Mouse (Mus musculus) forebrain, embryonic 14.5 days (tissue): ENCODE data around the gene Pom121l2. TPM values are rescaled to one million over a fixed set of nuclear protein-coding genes. Genes with fewer than 3 reads are reported as not detected.

Experiments used
- ATAC-seq: fragments of 200-750 bp; cut with Nextera tagmentation; 2 replicates; pipeline ENCODE4 v1.8.0; 2017; ENCODE audit warnings: mild to moderate bottlenecking, moderate library complexity
- DNase-seq: peaks from one replicate; pipeline ENCODE4 v3.0.0-alpha.2; 2015; ENCODE audit warnings: low spot score
- H3K27ac ChIP-seq: fragments of 300-500 bp; sonication (generic); 2 replicates; pipeline ENCODE4 v1.5.1; 2014; ENCODE audit warnings: low read depth, mild to moderate bottlenecking, control low read depth, low read length, moderate library complexity
- H3K27me3 ChIP-seq: fragments of 300-500 bp; sonication (generic); replicated peaks from 2 replicates; pipeline ENCODE4 v1.6.1; 2014; ENCODE audit warnings: low read length, control low read depth, mixed read lengths; ENCODE audit not compliant: control insufficient read depth, insufficient read depth
- H3K36me3 ChIP-seq: fragments of 300-500 bp; sonication (generic); 2 replicates; pipeline ENCODE4 v1.6.1; 2014; ENCODE audit warnings: low read length, control low read depth; ENCODE audit not compliant: control insufficient read depth, insufficient read depth
- H3K4me1 ChIP-seq: fragments of 300-500 bp; sonication (generic); 2 replicates; pipeline ENCODE4 v1.6.1; 2014; ENCODE audit warnings: antibody characterized with exemption, low read length, control low read depth; ENCODE audit not compliant: control insufficient read depth, insufficient read depth
- H3K4me2 ChIP-seq: fragments of 300-500 bp; sonication (generic); 2 replicates; pipeline ENCODE4 v1.6.1; 2014; ENCODE audit warnings: mild to moderate bottlenecking, control low read depth, low read length
- H3K4me3 ChIP-seq: fragments of 300-500 bp; sonication (generic); 2 replicates; pipeline ENCODE4 v1.5.1; 2014; ENCODE audit warnings: low read depth, low read length, control low read depth
- H3K9ac ChIP-seq: fragments of 300-500 bp; sonication (generic); 2 replicates; pipeline ENCODE4 v1.6.1; 2014; ENCODE audit warnings: mild to moderate bottlenecking, low read length, control low read depth, moderate library complexity
- H3K9me3 ChIP-seq: fragments of 300-500 bp; sonication (generic); replicated peaks from 2 replicates; pipeline ENCODE4 v1.6.1; 2016; ENCODE audit warnings: low read length, control low read depth, mixed read lengths; ENCODE audit not compliant: control insufficient read depth
- WGBS: fragments of 180-500 bp; shearing (Covaris S2); extraction: QIAGEN DNeasy Blood & Tissue Kit; methylation state at CpG from one replicate; pipeline ENCODE4 v1.1.7; 2014; 5-methylcytosine and 5-hydroxymethylcytosine counted together
- polyA plus RNA-seq: library from polyadenylated mRNA; unstranded; fragments of >200 nt; fragmentation: Nextera tagmentation; extraction: Ambion mirVana; gene quantifications from 2 replicates; pipeline ENCODE4 v1.2.1, GENCODE M21; 2014

Gene Pom121l2
- polyA plus RNA-seq, 1 experiment from 2014 or later, result 0.14 TPM

GRCm38 (mm10) chr13:21997201-21997820 lies 16.3 kb downstream of the Pom121l2 start:
- Histone ChIP-seq H3K4me3 (peak overlapping the region; percentile 15; the same call in 1 of the 2 replicates), H3K9me3 (no peaks in the 10 kb centered on the region; the same call in 1 of the 2 replicates), H3K4me1 (peaks cover 11% of the 10 kb centered on the region; the same call in 1 of the 2 replicates), H3K9ac (no peak overlapping the region), H3K4me2 (peak overlapping the region; percentile 37), H3K27ac (no peak overlapping the region), H3K36me3 (no peaks in the 10 kb centered on the region), H3K27me3 (peaks cover 65% of the 10 kb centered on the region)
- no peak for ATAC-seq
- DNase-seq, result peak; percentile 8
- WGBS, result 1% methylated on average over 21 of the region's 21 CpGs

GRCm38 (mm10) chr13:21997821-21998220 lies 16.8 kb downstream of the Pom121l2 start:
- no peak for ATAC-seq
- peaks cover 70% of the 10 kb centered on the region for H3K27me3 ChIP-seq
- no peak for DNase-seq

GRCm38 (mm10) chr13:21998412-21998811 lies 17.4 kb downstream of the Pom121l2 start:
- Histone ChIP-seq H3K4me3 (no peak overlapping the region), H3K4me2 (no peak overlapping the region), H3K4me1 (peaks cover 11% of the 10 kb centered on the region; the same call in 1 of the 2 replicates), H3K9me3 (no peaks in the 10 kb centered on the region; the same call in 1 of the 2 replicates), H3K36me3 (no peaks in the 10 kb centered on the region), H3K27ac (no peak overlapping the region), H3K9ac (no peak overlapping the region), H3K27me3 (peaks cover 76% of the 10 kb centered on the region)
- ATAC-seq (no peak), DNase-seq (no peak)
- WGBS, result 25% methylated on average over 3 of the region's 3 CpGs

More at GRCm38 (mm10) chr13:21997821-21998220, 16.8 kb downstream of the Pom121l2 start:
- no peak overlapping the region for H3K27ac ChIP-seq
- H3K9ac ChIP-seq, result no peak overlapping the region
- peaks cover 11% of the 10 kb centered on the region; the same call in 1 of the 2 replicates for H3K4me1 ChIP-seq
- no peak overlapping the region for H3K4me2 ChIP-seq
- no peaks in the 10 kb centered on the region; the same call in 1 of the 2 replicates for H3K9me3 ChIP-seq
- WGBS, result 6% methylated on average over 4 of the region's 4 CpGs
- H3K36me3 ChIP-seq, result no peaks in the 10 kb centered on the region
- 0 out of 2 replicates have a peak overlapping the region, but pooled peaks have one; percentile 15 for H3K4me3 ChIP-seq

- Histone ChIP-seq H3K9me3 (no peaks in the 10 kb centered on the region; the same call in 1 of the 2 replicates), H3K4me3 (no peak overlapping the region), H3K4me2 (no peak overlapping the region), H3K36me3 (no peaks in the 10 kb centered on the region), H3K27me3 (peaks cover 79% of the 10 kb centered on the region), H3K9ac (no peak overlapping the region), H3K4me1 (peaks cover 11% of the 10 kb centered on the region; the same call in 1 of the 2 replicates), H3K27ac (no peak overlapping the region)
- no peak for ATAC-seq
- 31% methylated on average over 4 of the region's 4 CpGs for WGBS
- DNase-seq, result no peak
Measured at GRCm38 (mm10) chr13:21999147-21999546, 18.2 kb downstream of the Pom121l2 start.

GRCm38 (mm10) chr13:22001346-22001745 lies 20.4 kb downstream of the Pom121l2 start:
- no peak overlapping the region for H3K27ac ChIP-seq
- H3K4me1 ChIP-seq, result peaks cover 10% of the 10 kb centered on the region; the same call in 1 of the 2 replicates
- 66% methylated on average over 2 of the region's 2 CpGs for WGBS
- ATAC-seq (no peak), DNase-seq (no peak)
- H3K27me3 ChIP-seq, result peaks cover 93% of the 10 kb centered on the region
- no peaks in the 10 kb centered on the region for H3K9me3 ChIP-seq
- no peaks in the 10 kb centered on the region for H3K36me3 ChIP-seq
- no peak overlapping the region for H3K4me3 ChIP-seq
- no peak overlapping the region for H3K9ac ChIP-seq
- no peak overlapping the region for H3K4me2 ChIP-seq

- no peak overlapping the region for H3K4me3 ChIP-seq
- peaks cover 93% of the 10 kb centered on the region for H3K27me3 ChIP-seq
- H3K9me3 ChIP-seq, result no peaks in the 10 kb centered on the region
- peaks cover 13% of the 10 kb centered on the region for H3K4me1 ChIP-seq
- DNase-seq (no peak), ATAC-seq (no peak)
- no peak overlapping the region for H3K9ac ChIP-seq
- H3K36me3 ChIP-seq, result no peaks in the 10 kb centered on the region
- no peak overlapping the region for H3K27ac ChIP-seq
- no peak overlapping the region for H3K4me2 ChIP-seq
- 27% methylated on average over 5 of the region's 5 CpGs for WGBS
Measured at GRCm38 (mm10) chr13:22001823-22002222, 20.8 kb downstream of the Pom121l2 start.

GRCm38 (mm10) chr13:22005605-22006333 lies 24.8 kb downstream of the Pom121l2 start:
- peak; percentile 59 for DNase-seq
- Histone ChIP-seq H3K9ac (peak overlapping the region; percentile 56), H3K4me1 (peaks cover 8% of the 10 kb centered on the region)

GRCm38 (mm10) chr13:22006334-22007120 lies 25.5 kb downstream of the Pom121l2 start:
- DNase-seq, result peak; percentile 43
- under 1% methylated on average over 38 of the region's 38 CpGs for WGBS

More at GRCm38 (mm10) chr13:22005605-22006333, 24.8 kb downstream of the Pom121l2 start:
- peaks cover 95% of the 10 kb centered on the region for H3K27me3 ChIP-seq
- H3K4me2 ChIP-seq, result peak overlapping the region; percentile 90
- no peak overlapping the region for H3K27ac ChIP-seq
- H3K4me3 ChIP-seq, result peak overlapping the region; percentile 49
- no peaks in the 10 kb centered on the region for H3K9me3 ChIP-seq
- no peaks in the 10 kb centered on the region for H3K36me3 ChIP-seq
- WGBS, result under 1% methylated on average over 45 of the region's 45 CpGs
- ATAC-seq, result peak; percentile 83

More at GRCm38 (mm10) chr13:22006334-22007120, 25.5 kb downstream of the Pom121l2 start:
- no peaks in the 10 kb centered on the region for H3K9me3 ChIP-seq
- peaks cover 92% of the 10 kb centered on the region for H3K27me3 ChIP-seq
- peak overlapping the region; percentile 49 for H3K4me3 ChIP-seq
- peaks cover 8% of the 10 kb centered on the region for H3K4me1 ChIP-seq
- H3K27ac ChIP-seq, result no peak overlapping the region
- H3K36me3 ChIP-seq, result no peaks in the 10 kb centered on the region
- ATAC-seq, result peak; percentile 86
- peak overlapping the region; percentile 90 for H3K4me2 ChIP-seq
- H3K9ac ChIP-seq, result peak overlapping the region; percentile 56
